Mouse (Mus musculus): Measurements from ENCODE around the gene Cdan1.

DNA sequence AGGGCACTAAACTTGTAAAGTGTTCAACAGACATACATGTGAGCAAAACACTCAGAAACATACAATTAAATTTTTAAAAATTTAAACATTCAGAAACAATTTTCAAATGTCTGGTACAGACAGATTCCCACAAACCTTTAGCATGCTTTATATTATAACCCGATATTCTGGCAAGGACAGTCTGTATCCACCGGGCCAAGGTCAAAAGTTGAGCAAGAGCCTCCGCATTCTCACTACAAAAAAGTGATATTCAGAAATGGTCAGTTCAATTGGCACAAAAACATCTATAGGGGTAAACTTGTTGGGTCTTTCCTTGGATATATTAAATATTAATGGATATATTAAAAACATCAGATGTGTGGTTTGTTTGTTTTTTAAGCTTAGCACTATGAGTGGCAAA is 46.4 kb upstream of the Cdan1 start:
- TF ChIP-seq CTCF (conservative IDR thresholded peaks at IDR 0.05 in 1 of 2, IDR thresholded peaks at IDR 0.05 in 1 of 2; ENCODE audit: low read depth in 2 of 2, low read length in 2 of 2) (no peak), USF1 (IDR thresholded peaks at IDR 0.05; ENCODE audit: low read depth, low read length) (no peak), SMC3 (IDR thresholded peaks at IDR 0.05; ENCODE audit: low read depth, low read length) (no peak), POLR2A (IDR thresholded peaks at IDR 0.05; ENCODE audit: low read depth, low read length) (no peak), MYC (IDR thresholded peaks at IDR 0.05; ENCODE audit: low read depth, low read length) (no peak), EP300 (IDR thresholded peaks at IDR 0.05; ENCODE audit: low read length) (no peak), MAX (IDR thresholded peaks at IDR 0.05; ENCODE audit: low read length) (no peak), BHLHE40 (IDR thresholded peaks at IDR 0.05; ENCODE audit: low read depth, low read length) (no peak)
